Mouse (Mus musculus) right cerebral cortex, postnatal 36 days (tissue): ENCODE data around the gene Agpat3.
"Not testable (repeated sequence)": the region's sequence is repeated elsewhere in the genome, so short reads cannot be mapped to it uniquely, and the experiment has no call there.

Source experiments
- DNase-seq, 2 experiments: peaks; one replicate each; pipeline ENCODE4 v3.0.0; 2022; ENCODE audit warnings: low spot score in 2 of 2, mixed read lengths in 1 of 2

The Agpat3 gene

DNA sequence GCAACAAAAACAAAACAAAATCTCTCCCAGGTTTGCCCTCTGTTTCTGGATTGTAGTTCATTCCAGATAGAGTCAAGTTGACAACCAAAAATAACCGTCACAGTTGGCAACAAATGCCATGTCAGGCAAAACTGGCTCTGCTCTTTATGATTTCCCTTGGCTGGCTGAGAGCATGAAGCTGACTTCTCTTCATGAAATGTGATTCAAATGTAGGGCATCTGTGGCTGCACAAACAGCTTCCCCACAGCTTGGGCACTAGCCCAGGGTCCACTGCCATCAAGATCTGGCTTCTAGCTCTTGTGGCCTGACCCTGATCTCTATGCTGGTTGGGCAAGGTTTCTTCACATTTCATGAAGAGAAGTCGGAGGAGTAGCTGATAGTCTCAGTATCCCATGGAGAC is 9.7 kb upstream of the Agpat3 start:
- DNase-seq, result no peak

DNA sequence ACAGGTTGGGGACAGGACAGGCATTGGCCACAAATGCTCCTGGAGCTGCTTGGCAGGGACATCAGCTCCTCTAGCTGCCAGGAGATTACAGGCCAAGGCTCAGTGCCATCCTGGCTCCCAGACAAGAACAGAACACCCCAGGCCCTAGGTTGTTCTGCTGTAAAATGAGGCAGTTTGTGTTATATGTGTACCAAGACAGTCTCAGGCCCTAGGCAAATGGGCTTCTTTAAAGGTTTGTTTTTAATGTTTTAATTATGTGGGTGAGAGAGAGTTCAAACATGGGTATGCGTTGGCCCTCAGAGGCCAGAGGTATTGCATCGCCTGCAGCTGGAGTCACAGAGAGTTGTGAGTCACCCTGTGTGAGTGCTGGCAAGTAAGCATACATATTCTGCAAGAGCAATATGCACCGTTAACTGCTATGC is 8.0 kb upstream of the Agpat3 start:
- DNase-seq, result no peak

DNA sequence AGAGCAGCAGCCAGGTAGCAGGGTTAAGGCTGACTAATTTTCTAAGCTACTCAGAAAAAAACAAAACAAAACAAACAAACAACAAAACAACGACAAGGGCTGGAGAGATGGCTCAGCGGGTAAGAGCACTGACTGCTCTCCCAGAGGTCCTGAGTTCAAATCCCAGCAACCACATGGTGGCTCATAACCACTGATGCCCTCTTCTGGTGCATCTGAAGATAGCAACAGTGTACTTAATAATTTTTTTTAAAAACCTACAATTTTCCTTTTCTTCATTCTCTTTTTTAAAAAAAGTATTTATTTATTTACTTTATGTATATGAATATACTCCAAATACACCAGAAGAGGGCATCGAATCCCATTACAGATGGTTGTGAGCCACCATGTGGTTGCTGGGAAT is 6.7 kb upstream of the Agpat3 start:
- DNase-seq, result not testable (repeated sequence)

DNA sequence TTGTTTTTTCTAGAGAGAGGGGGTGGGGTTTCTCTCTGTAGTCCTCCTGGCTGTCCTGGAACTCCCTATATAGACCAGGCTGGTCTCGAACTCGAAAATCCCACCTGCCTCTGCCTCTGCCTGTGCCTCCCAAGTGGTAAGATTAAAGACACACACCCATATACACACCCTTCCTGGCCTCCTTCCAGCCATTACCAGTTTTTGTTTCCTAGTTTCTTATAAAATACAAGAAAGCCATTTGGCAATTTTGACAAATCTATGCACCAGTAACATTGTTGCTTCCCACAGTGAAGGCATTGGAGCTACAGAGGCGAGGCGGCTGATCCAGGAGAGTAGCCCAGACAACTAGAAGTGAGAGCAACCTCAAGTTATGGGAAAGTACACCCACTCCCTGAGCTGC is 6.0 kb upstream of the Agpat3 start:
- no peak for DNase-seq

DNA sequence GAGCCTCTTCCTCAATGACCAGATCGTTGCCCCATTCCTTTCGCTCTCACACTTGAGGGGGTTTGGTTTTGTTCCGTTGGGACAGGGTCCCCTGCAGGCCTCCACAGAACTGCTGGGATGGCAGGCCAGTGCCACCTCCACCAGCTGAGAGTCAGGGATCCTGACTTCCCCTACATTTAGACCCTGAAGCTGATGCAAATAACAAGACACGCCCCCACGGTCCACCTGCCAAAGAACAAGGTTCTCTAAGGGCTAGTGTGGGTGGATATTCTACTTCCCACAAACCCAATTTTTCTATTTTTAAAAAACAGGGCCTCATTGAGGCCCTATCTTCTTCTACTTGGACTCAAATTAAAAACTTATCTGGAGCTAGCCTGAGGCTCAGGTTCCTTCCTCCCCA is 5.5 kb upstream of the Agpat3 start:
- DNase-seq, result no peak

DNA sequence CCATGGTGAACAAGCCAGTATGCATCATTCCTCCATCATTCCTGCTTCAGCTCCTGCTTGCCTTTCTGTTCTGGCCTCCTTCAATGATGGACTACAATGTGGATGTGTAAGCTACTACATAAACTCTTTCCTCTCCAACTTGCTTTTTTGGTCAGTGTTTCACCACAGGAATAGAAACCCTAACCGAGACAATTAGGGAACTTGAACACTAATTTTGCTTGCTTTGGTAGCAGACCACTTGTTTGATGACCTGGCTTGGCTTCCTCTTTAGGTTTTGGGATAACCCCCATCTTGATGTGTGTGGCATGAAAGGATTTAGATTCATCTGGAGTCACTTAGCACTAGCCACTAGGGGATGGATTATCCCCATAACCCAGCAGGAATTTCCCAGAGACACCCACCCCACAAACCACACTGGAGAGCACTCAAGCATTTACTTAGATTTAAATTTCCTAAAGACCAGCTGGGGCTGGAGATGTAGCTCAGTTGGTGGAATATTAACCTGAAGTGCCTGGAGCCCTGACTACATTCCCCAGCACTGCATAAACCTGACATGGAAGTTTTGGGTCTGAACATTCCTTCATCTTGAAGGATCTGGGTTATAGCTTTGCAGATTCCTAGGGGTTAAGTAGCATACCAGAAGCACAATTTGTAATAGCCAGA is 3.8 kb upstream of the Agpat3 start:
- DNase-seq, result no peak

DNA sequence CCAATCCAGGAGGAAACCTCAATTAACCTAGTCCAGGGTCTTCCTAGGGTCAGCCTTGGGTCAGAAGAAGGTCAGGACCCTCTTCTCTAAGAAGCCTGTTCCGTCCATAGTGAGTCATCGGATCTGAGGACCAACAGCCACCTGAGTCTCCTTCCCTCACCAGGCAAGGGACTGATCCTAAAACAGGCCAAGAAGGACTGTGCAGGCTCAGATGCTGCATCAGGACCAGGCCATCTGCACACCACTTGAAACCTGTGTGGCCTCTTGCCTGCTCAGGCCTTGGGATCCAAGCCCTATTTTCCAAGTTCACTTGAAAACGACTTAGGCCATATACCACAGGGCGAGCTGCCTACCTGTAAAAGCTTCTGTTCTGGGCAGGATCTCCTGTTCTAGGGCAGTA is 907 bp upstream of the Agpat3 start:
- DNase-seq, result no peak

DNA sequence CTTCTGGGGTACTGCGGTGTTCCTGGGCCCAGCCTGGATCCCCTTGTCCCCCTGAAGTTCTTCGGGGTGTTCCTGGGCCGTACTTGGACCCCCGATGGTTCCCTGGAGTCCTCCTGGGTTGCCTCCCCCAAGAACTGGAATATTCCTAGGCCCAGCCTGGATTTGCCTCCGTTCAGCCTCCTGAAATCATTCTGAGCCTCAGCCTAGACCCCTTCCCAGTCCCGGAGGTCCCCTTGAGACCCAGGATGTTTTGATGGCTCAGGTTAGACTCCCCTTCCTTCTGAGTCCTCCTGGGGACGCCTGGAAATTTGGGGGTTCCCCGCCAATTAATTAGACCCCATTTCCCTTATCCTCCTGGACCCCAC is 359 bp upstream of the Agpat3 start:
- DNase-seq, result no peak

DNA sequence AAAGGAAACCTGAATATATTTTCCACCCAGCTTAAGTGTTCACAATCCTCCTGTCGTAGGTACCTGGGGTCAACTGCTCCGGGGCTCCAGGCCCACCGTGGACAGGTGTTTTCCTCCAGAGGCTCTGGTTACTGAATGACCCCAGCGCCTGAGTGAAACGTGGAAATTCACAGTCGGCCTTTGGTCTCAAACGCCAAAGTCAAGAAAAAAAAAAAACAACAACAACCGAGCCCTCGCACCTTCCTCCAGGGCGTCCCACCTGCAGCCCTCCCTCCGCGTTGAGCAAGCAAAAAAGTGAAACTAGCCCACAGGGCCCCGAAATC is 764 bp downstream of the Agpat3 start:
- DNase-seq, result no peak

DNA sequence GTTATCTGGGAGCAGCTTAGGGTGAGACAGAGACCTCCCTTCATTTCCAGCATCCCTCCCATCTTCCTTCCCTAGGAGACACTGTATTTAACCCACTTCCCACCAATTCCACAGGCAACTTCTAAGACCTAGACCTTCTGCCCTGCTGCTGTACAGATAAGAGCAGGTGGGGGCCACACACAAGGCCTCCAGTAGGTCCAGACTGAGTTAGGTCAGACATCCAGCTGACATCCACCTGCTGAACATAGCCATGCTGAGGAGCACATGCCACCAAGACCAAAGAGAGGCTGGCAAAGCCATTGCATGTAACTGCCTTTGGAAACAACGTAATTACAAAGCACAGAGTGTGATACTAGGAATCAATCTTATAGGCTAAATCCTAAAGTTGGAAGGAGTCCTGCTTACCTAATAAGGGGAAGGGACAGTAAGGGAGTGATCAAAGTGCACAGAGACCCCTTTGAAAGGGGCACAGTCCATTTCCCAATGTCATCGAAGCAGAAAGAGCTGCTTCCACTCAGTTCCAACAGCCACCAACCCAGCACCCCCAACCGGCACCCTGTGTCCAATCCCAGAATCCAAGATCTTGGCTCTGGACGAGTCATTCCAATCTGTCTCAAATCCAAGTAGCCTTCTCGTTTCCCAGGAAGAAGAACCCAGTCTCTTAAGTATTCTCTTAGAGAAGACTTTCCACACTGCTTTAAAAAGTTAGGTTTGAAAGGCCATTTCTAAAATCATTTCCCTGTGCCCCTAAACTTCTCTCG is 1.3 kb downstream of the Agpat3 start:
- no peak for DNase-seq

DNA sequence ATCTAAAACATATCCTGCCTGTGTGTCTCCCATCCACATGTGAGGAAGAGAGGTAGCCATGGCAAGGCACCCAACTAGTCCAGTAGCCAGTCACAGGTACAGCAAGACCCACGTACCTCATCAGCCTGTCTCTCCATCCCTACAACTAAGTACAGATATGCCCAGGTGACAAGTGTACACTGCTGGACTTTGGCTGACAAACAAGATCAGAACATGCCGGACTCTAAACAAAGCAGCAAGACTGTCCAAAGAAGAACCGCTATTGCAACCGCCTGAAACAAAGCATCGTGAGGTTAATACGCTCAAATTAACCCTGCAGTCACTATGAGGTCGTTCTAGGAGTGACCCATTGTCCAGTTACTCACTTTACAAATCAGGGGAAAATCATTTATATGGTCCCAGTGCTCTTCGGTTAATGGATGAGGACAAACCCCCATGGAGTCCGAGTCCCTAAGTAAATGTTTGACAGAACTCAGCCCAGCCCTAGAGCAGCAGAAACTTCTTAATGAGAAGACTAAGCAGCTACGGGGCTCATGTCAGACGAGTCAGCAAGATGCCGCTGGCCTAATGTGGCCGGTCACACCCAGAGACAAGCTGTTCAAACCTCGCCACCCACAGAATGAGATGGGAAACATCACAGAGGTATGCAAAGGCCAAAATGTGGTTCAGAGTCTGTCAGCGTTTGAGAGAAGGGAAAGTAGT is 2.7 kb downstream of the Agpat3 start:
- no peak for DNase-seq

DNA sequence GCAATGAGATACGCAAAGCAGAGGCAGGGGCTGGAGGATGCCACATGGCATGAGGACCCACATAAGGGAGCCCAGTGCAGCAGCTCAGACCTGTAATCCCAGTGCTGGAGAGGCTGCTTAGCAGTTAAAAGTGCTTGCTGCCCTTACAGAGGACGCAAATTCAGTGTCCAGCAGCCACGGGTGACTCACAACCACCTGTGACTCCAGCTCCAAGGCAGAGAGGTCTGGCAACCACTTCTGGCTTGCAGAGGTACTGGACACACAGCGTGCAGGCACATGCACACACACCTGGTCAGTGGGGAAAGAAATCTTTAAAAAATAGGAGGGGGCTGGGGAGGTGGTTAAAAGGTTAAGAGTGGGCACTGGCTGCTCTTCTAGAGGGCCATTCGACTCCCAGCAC is 4.1 kb downstream of the Agpat3 start:
- DNase-seq, result no peak

DNA sequence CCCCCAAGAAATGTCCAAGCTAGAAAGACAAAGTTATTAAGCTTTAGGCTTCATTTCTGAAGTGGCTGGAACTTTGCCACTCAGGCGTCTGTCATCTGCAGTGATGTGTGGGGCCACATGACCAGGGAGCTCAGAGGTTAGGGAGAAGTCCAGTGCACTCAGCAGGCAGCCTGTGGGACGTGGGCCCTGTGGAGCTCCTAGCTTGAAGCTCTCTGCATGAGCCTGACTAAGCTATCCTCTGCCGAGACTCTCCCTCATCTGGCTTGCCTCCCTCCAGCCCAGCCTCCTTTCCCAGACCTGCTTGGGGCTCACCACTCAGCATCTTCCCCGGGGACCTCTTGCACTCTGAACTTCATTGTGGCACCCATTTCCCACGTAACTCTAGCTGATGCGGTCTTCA is 4.8 kb downstream of the Agpat3 start:
- DNase-seq, result no peak

DNA sequence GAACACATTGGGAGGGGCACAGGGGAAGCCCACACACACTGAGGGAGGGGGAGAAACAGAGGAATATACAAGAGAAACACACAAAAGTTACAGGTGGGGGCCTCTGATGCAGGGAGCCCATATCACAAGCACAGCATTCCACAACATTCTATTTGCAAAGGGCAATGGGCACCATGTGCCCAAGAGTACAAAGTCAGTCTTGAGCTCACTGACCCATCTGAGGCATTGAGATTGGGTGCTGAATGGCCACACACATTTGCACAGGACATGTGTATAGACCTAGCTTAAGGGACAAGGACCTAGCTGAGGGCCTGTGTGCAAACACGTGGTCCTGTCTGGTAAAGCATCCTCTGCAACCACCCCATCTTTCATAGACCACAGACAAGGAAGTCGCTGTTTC is 6.8 kb downstream of the Agpat3 start:
- DNase-seq, result no peak

DNA sequence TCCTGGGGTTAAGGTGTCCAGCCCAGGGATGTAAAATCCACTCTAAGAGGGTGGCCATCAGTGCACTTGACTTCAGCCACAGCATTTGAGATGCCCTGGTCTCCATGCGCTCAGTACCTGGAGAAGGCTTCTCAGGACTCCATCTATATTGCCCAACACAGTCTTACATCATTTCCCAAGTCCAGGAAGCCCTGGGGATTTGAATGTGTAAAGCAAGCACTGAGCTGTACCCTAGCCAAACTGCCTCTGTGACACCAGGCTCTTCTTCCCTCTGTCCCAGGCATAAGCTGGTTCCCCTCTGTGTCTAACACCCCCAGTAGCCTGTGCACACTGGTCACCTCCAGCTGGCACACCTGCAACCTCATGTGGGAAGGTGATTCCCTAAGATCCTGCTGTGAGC is 10.2 kb downstream of the Agpat3 start:
- DNase-seq, result no peak

DNA sequence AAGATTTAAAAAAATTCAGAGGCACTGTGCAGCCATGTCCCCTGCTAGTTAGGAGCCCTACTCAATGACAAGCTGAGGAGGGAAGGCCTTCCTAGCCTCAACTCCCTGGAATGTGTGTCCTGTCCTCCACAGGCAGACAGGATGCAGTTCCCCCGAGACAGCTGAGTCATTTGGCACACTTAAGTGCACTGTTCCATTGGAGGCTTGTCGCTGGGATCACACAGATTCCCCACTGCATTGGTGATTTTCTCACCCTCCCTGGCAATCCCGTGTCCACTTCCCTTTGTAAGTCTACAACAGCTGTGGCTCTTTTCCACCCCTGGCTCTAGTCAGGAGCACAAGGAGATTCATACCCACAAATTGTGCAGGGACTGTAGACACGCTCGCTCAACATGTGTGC is 14.1 kb downstream of the Agpat3 start:
- no peak for DNase-seq

DNA sequence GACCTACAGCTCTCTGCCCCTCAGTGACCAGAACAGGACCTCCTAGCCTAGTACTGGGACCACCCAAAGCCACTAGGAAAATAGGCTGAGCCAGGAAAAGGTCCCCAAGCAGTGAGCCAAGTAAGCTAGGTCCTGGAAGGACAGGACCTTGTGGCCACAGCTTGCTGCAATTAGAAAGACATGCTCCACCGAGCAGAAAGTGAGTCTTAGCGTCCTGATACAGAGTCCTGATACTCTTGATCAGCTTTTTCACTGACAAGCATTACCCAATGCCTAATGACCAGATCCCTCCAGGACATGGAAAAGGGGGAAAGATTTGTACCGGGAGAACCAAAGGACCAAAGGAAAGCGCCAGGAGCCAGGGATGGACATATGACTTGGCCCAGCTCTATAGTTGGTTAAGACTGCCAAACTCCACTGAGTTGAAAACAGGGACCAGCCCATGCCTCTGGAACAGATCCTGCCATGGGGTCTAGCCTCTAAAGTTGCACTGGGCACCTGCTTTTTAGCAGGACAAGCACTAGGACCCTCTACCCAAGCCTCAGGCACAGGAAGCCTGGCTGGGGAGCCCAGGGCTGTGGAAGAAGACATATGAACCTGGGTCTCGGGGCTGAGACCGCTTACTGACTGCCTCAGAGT is 17.2 kb downstream of the Agpat3 start:
- DNase-seq, result no peak

DNA sequence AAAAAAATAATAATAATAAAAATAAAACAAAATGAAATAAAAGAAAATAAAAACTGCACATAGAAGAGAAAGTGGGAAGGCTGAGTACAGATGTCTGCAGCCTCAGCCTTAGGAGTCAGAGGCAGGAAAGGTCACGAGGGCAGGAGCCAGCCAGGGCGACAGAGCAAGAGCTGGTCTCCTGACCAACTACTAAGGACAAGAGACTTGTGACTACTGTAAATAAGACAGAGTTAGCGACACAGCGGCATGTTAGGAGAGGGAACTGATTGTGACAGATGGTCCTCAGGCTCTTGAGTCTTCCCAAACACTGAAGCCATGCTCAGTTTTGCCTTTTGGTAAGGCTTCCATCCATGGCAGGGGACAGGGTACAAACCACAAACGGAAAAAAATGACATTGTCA is 20.7 kb downstream of the Agpat3 start:
- DNase-seq, result no peak

DNA sequence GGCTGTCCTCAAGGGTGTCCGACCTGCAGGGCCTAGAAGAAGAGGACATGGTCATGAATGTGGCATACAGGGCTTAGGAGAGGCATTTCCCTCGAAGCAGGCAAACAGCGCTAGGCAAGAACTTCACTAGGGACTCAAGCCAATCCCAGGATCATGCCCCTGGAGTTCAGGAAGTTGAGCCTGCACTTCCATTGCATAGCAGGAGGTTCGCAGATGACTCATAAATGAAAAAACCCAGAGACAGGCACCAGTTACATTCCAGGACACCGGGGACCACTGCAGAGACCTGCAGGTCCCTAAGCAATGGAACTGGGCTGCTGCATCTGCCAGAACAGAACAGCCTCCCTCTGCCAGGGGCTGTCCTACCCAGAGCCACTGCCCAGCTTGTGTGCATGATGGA is 23.0 kb downstream of the Agpat3 start:
- DNase-seq, result no peak

DNA sequence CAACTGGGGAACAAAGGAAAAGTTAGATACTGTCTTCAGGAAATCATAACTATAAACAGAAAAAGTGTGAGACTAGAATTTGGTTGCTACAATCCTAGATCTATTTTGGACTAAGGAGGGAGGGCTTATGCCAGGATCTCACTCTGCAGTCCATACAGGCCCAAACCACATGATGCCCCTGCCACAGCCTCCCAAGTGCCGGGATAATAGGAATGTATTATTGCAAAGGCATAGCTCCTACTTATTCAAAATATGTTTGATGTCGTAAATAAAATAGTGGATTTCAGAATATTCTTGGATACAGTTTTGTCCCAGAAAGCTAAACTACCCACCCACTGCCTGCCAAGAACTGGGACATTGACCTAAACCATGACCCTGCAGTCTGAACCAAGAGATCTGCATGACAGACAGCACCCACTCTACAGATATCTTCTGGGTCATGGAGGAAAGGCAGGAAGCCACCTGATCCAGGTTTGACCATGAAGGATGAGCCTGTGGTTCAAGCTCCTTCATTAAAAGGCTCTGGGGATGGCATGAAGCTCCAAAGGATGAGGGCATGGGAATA is 24.2 kb downstream of the Agpat3 start:
- no peak for DNase-seq

DNA sequence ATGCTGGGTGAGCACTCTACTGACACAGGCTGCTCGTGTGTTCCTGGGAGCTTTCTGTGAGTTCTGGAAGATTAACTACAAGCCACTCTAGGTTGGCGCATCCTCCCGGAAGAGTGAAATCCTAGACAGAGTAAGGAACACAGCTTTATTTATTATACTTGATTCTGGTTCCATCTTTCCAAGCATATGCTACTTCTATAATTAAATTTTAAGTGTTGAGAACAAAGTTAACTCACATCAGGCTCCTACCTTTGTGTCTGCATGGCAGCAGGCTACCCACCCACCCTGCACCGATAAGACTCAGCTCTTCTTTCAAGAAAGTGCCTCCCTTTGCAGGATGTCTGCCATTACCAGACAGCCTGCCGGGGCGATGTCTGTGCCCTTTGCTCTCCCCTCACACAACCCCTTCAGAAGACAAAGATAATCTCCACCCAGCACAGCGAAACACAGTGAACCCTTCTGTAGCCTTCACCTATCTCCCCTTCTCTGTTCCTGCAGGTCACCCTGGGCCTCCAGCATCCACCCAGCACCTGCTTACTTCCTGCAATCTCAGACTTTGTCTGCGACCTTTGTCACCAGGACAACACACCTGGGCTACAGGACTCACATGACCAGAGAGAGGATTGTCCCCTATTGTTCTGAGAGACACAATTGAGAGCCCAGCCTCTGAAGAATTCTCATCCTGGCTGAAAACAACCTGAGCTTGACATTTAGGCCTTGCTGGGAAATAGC is 26.2 kb downstream of the Agpat3 start:
- DNase-seq, result no peak
